Mouse (Mus musculus) MEL (cell line): ENCODE measurements around the gene Prr11. TPM values are rescaled to one million over a fixed set of nuclear protein-coding genes. Genes with fewer than 3 reads are reported as not detected.

Experiments
- DNase-seq: peaks from one replicate; pipeline ENCODE4 v3.0.0; 2011; ENCODE audit warnings: low read depth, low spot score
- H3K27ac ChIP-seq: 2 replicates; pipeline ENCODE4 v1.5.1; 2012; ENCODE audit warnings: low read depth, mild to moderate bottlenecking, control low read depth, low read length, moderate library complexity; ENCODE audit not compliant: control insufficient read depth
- H3K27me3 ChIP-seq, 2 experiments: fragments of 150-350 bp in 1 of 2; sonication (generic) in 1 of 2; 2 replicates each; pipeline ENCODE4 v1.6.1; 2012; ENCODE audit warnings: low read length in 2 of 2, mild to moderate bottlenecking in 2 of 2, improper control_type of control experiment in 1 of 2, moderate library complexity in 1 of 2; ENCODE audit not compliant: insufficient read depth in 2 of 2, control insufficient read depth in 1 of 2
- H3K36me3 ChIP-seq, 2 experiments: 2 replicates each; pipeline ENCODE4 v1.6.1; 2012 to 2014; ENCODE audit warnings: low read length in 2 of 2, improper control_type of control experiment in 1 of 2, inconsistent platforms in 1 of 2, mild to moderate bottlenecking in 1 of 2; ENCODE audit not compliant: insufficient read depth in 2 of 2, control insufficient read depth in 1 of 2
- H3K4me1 ChIP-seq, 2 experiments: fragments of 150-350 bp in 1 of 2; sonication (generic) in 1 of 2; 2 replicates each; pipeline ENCODE4 v1.6.1; 2012; ENCODE audit warnings: low read length in 2 of 2, improper control_type of control experiment in 1 of 2, mild to moderate bottlenecking in 1 of 2; ENCODE audit not compliant: insufficient read depth in 2 of 2, control insufficient read depth in 1 of 2
- H3K4me3 ChIP-seq, 2 experiments: fragments of 150-350 bp in 1 of 2; sonication (generic) in 1 of 2; 2 replicates each; pipeline ENCODE4 v1.5.1; 2012; ENCODE audit warnings: low read depth in 2 of 2, low read length in 2 of 2, mild to moderate bottlenecking in 2 of 2, moderate library complexity in 2 of 2, control low read depth in 1 of 2, improper control_type of control experiment in 1 of 2; ENCODE audit not compliant: control insufficient read depth in 1 of 2, insufficient read depth in 1 of 2
- H3K79me2 ChIP-seq: 2 replicates; pipeline ENCODE4 v1.6.1; 2012; ENCODE audit warnings: mild to moderate bottlenecking, low read length, moderate library complexity; ENCODE audit not compliant: control insufficient read depth, poor library complexity, insufficient read depth
- H3K9ac ChIP-seq: 2 replicates; pipeline ENCODE4 v1.6.1; 2012; ENCODE audit warnings: low read depth, mild to moderate bottlenecking, control low read depth, low read length, moderate library complexity; ENCODE audit not compliant: control insufficient read depth, poor library complexity, severe bottlenecking
- H3K9me3 ChIP-seq: fragments of 150-350 bp; sonication (generic); replicated peaks from 2 replicates; pipeline ENCODE4 v1.6.1; 2012; ENCODE audit warnings: mild to moderate bottlenecking, low read length, improper control_type of control experiment, moderate library complexity; ENCODE audit not compliant: insufficient read depth
- BHLHE40 ChIP-seq: IDR thresholded peaks from 2 replicates; pipeline ENCODE4 v1.6.1; 2012; ENCODE audit warnings: low read depth, mild to moderate bottlenecking, inconsistent platforms, low read length, improper control_type of control experiment, borderline replicate concordance
- CHD1 ChIP-seq: IDR thresholded peaks from 2 replicates; pipeline ENCODE4 v1.6.1; 2012; ENCODE audit warnings: low read depth, mild to moderate bottlenecking, inconsistent platforms, low read length, improper control_type of control experiment
- CHD2 ChIP-seq: IDR thresholded peaks from 2 replicates; pipeline ENCODE4 v1.6.1; 2011; ENCODE audit warnings: low read length, improper control_type of control experiment
- CTCF ChIP-seq, 3 experiments: IDR thresholded peaks in 2 of 3; conservative IDR thresholded peaks in 1 of 3; 2 replicates each; pipeline ENCODE4 v1.5.1; 2011 to 2012; ENCODE audit warnings: low read length in 3 of 3, low read depth in 2 of 3, mild to moderate bottlenecking in 2 of 3, improper control_type of control experiment in 1 of 3, inconsistent platforms in 1 of 3, mixed read lengths in 1 of 3, moderate library complexity in 1 of 3; ENCODE audit not compliant: control insufficient read depth in 1 of 3, insufficient read depth in 1 of 3, poor library complexity in 1 of 3, severe bottlenecking in 1 of 3
- E2F4 ChIP-seq: IDR thresholded peaks from 2 replicates; pipeline ENCODE4 v1.6.1; 2011; ENCODE audit warnings: low read depth, low read length, improper control_type of control experiment, borderline replicate concordance
- ELF1 ChIP-seq: IDR thresholded peaks from 2 replicates; pipeline ENCODE4 v1.6.1; 2014; ENCODE audit warnings: low read depth, mild to moderate bottlenecking, inconsistent platforms, low read length, improper control_type of control experiment, moderate library complexity
- EP300 ChIP-seq, 2 experiments: IDR thresholded peaks; 2 replicates each; pipeline ENCODE4 v1.6.1; 2011; ENCODE audit warnings: improper control_type of control experiment in 2 of 2, low read length in 2 of 2, low read depth in 1 of 2, mild to moderate bottlenecking in 1 of 2
- ETS1 ChIP-seq: IDR thresholded peaks from 2 replicates; pipeline ENCODE4 v1.6.1; 2012; ENCODE audit warnings: low read depth, mild to moderate bottlenecking, inconsistent platforms, low read length, improper control_type of control experiment, moderate library complexity
- GABPA ChIP-seq: IDR thresholded peaks from 2 replicates; pipeline ENCODE4 v1.6.1; 2012; ENCODE audit warnings: low read depth, mild to moderate bottlenecking, inconsistent platforms, low read length, improper control_type of control experiment, moderate library complexity
- GATA1 ChIP-seq: IDR thresholded peaks from 2 replicates; pipeline ENCODE4 v1.6.1; 2011; ENCODE audit warnings: low read depth, low read length, improper control_type of control experiment
- HCFC1 ChIP-seq: IDR thresholded peaks from 2 replicates; pipeline ENCODE4 v1.6.1; 2012; ENCODE audit warnings: low read depth, mild to moderate bottlenecking, inconsistent platforms, low read length, improper control_type of control experiment, moderate library complexity
- JUND ChIP-seq: IDR thresholded peaks from 2 replicates; pipeline ENCODE4 v1.6.1; 2011; ENCODE audit warnings: low read depth, mild to moderate bottlenecking, improper control_type of control experiment, low read length
- KAT2A ChIP-seq: conservative IDR thresholded peaks from 2 replicates; pipeline ENCODE4 v1.6.1; 2012; ENCODE audit warnings: low read depth, low read length, improper control_type of control experiment, inconsistent platforms
- MAX ChIP-seq: IDR thresholded peaks from 2 replicates; pipeline ENCODE4 v1.6.1; 2011; ENCODE audit warnings: low read length, improper control_type of control experiment
- MAZ ChIP-seq: IDR thresholded peaks from 2 replicates; pipeline ENCODE4 v1.6.1; 2012; ENCODE audit warnings: low read depth, mild to moderate bottlenecking, inconsistent platforms, low read length, improper control_type of control experiment
- MXI1 ChIP-seq: IDR thresholded peaks from 2 replicates; pipeline ENCODE4 v1.6.1; 2011; ENCODE audit warnings: mild to moderate bottlenecking, low read depth, low read length, improper control_type of control experiment
- MYC ChIP-seq: IDR thresholded peaks from 2 replicates; pipeline ENCODE4 v1.6.1; 2011; ENCODE audit warnings: low read depth, mild to moderate bottlenecking, low read length, improper control_type of control experiment, moderate library complexity
- NELFE ChIP-seq: IDR thresholded peaks from 2 replicates; pipeline ENCODE4 v1.6.1; 2011; ENCODE audit warnings: low read depth, low read length, improper control_type of control experiment
- NRF1 ChIP-seq: IDR thresholded peaks from 2 replicates; pipeline ENCODE4 v1.6.1; 2014; ENCODE audit warnings: low read depth, mild to moderate bottlenecking, inconsistent platforms, low read length, improper control_type of control experiment, moderate library complexity; ENCODE audit not compliant: poor library complexity, insufficient read depth, severe bottlenecking
- POLR2A ChIP-seq, 2 experiments: IDR thresholded peaks; 2 replicates each; pipeline ENCODE4 v1.6.1; 2011 to 2012; ENCODE audit warnings: low read length in 2 of 2, mild to moderate bottlenecking in 2 of 2, control low read depth in 1 of 2, improper control_type of control experiment in 1 of 2, low read depth in 1 of 2, moderate library complexity in 1 of 2; ENCODE audit not compliant: control insufficient read depth in 1 of 2, insufficient read depth in 1 of 2, poor library complexity in 1 of 2
- POLR2AphosphoS2 ChIP-seq: IDR thresholded peaks from 2 replicates; pipeline ENCODE4 v1.6.1; 2011; ENCODE audit warnings: low read length, improper control_type of control experiment
- POLR2AphosphoS5 ChIP-seq: IDR thresholded peaks from 2 replicates; pipeline ENCODE4 v1.6.1; 2012; ENCODE audit warnings: low read depth, borderline replicate concordance, mild to moderate bottlenecking, inconsistent platforms, low read length, moderate library complexity, mixed read lengths
- RAD21 ChIP-seq: IDR thresholded peaks from 2 replicates; pipeline ENCODE4 v1.6.1; 2011; ENCODE audit warnings: mild to moderate bottlenecking, low read depth, low read length, improper control_type of control experiment
- RCOR1 ChIP-seq: IDR thresholded peaks from 2 replicates; pipeline ENCODE4 v1.6.1; 2012; ENCODE audit warnings: low read depth, mild to moderate bottlenecking, inconsistent platforms, low read length, improper control_type of control experiment
- SIN3A ChIP-seq: IDR thresholded peaks from 2 replicates; pipeline ENCODE4 v1.6.1; 2012; ENCODE audit warnings: low read length, improper control_type of control experiment, inconsistent platforms
- SMC3 ChIP-seq: IDR thresholded peaks from 2 replicates; pipeline ENCODE4 v1.6.1; 2011; ENCODE audit warnings: low read depth, low read length, improper control_type of control experiment
- TAL1 ChIP-seq: IDR thresholded peaks from 2 replicates; pipeline ENCODE4 v1.6.1; 2012; ENCODE audit warnings: mild to moderate bottlenecking, inconsistent platforms, low read length, moderate library complexity, mixed read lengths
- TBP ChIP-seq: IDR thresholded peaks from 2 replicates; pipeline ENCODE4 v1.8.0; 2011; ENCODE audit warnings: low read depth, low read length, improper control_type of control experiment
- TCF12 ChIP-seq: IDR thresholded peaks from 2 replicates; pipeline ENCODE4 v1.6.1; 2014; ENCODE audit warnings: low read depth, mild to moderate bottlenecking, inconsistent platforms, low read length, improper control_type of control experiment, moderate library complexity
- UBTF ChIP-seq: IDR thresholded peaks from 2 replicates; pipeline ENCODE4 v1.6.1; 2012; ENCODE audit warnings: low read depth, mild to moderate bottlenecking, inconsistent platforms, low read length, improper control_type of control experiment, moderate library complexity, borderline replicate concordance; ENCODE audit not compliant: insufficient read depth
- USF1 ChIP-seq: IDR thresholded peaks from 2 replicates; pipeline ENCODE4 v1.6.1; 2014; ENCODE audit warnings: low read depth, mild to moderate bottlenecking, inconsistent platforms, low read length, improper control_type of control experiment, moderate library complexity
- USF2 ChIP-seq, 2 experiments: IDR thresholded peaks; 2 replicates each; pipeline ENCODE4 v1.6.1; 2011 to 2012; ENCODE audit warnings: improper control_type of control experiment in 2 of 2, low read length in 2 of 2, borderline replicate concordance in 1 of 2, inconsistent platforms in 1 of 2, low read depth in 1 of 2, mild to moderate bottlenecking in 1 of 2; ENCODE audit not compliant: insufficient read depth in 1 of 2
- ZC3H11A ChIP-seq: IDR thresholded peaks from 2 replicates; pipeline ENCODE4 v1.6.1; 2012; ENCODE audit warnings: low read depth, mild to moderate bottlenecking, inconsistent platforms, low read length, improper control_type of control experiment
- ZKSCAN1 ChIP-seq: IDR thresholded peaks from 2 replicates; pipeline ENCODE4 v1.6.1; 2012; ENCODE audit warnings: low read depth, mild to moderate bottlenecking, inconsistent platforms, low read length, improper control_type of control experiment, moderate library complexity
- ZMIZ1 ChIP-seq: IDR thresholded peaks from 2 replicates; pipeline ENCODE4 v1.6.1; 2012; ENCODE audit warnings: low read depth, mild to moderate bottlenecking, inconsistent platforms, low read length, improper control_type of control experiment, moderate library complexity
- ZNF384 ChIP-seq: IDR thresholded peaks from 2 replicates; pipeline ENCODE4 v1.6.1; 2012; ENCODE audit warnings: low read depth, mild to moderate bottlenecking, inconsistent platforms, low read length, improper control_type of control experiment
- polyA plus RNA-seq, 2 experiments: library from polyadenylated mRNA; stranded (reverse) in 1 of 2; unstranded in 1 of 2; fragments of >175 nt in 1 of 2; fragments of >200 nt in 1 of 2; gene quantifications; 2 replicates each; pipeline versions ENCODE4 v1.2.1 to v1.2.4; 2012; ENCODE audit warnings: low replicate concordance in 2 of 2, low read depth in 1 of 2; ENCODE audit not compliant: insufficient read length in 2 of 2, insufficient read depth in 1 of 2, missing spikeins in 1 of 2
- total RNA-seq: library from RNA; depleted of rRNA; stranded (reverse); fragments of 300-350 nt; gene quantifications from 2 replicates; pipeline ENCODE4 v1.2.3, GENCODE M21; 2012

Gene Prr11
- total and polyA plus RNA-seq, 3 experiments: 4.9 to 50.6 (median 19.3) TPM

- peaks cover 20 to 41% of the 10 kb centered on the region in 2 experiments for H3K36me3 ChIP-seq
- TF ChIP-seq POLR2AphosphoS5 (peak; percentile 85; the same call in 1 of the 2 replicates), NRF1 (peak; percentile 48; the same call in 1 of the 2 replicates), RCOR1 (no peak), CHD2 (peak; percentile 93), RAD21 (no peak), E2F4 (peak; percentile 88), MAX (peak; percentile 86), CHD1 (no peak), CTCF (IDR thresholded peaks at IDR 0.05 in 2 of 3, conservative IDR thresholded peaks at IDR 0.05 in 1 of 3; ENCODE audit: control insufficient read depth in 1 of 3, insufficient read depth in 1 of 3, low read depth in 2 of 3, low read length in 3 of 3, poor library complexity in 1 of 3, severe bottlenecking in 1 of 3) (no peak), ZKSCAN1 (no peak), MYC (peak; percentile 88), GATA1 (peak; percentile 33; the same call in 1 of the 2 replicates), USF1 (no peak), SIN3A (peak; percentile 95), JUND (no peak), POLR2AphosphoS2 (peak; percentile 85), SMC3 (no peak), BHLHE40 (no peak), TAL1 (no peak), ZNF384 (no peak), MXI1 (peak; percentile 95), UBTF (no peak), NELFE (peak; percentile 93), ETS1 (0 out of 2 replicates have a peak, but pooled peaks have one; percentile 4), ZMIZ1 (peak; percentile 90), EP300 (IDR thresholded peaks at IDR 0.05; ENCODE audit: low read depth in 1 of 2, low read length in 2 of 2) (no peak), ZC3H11A (no peak), GABPA (peak; percentile 53; the same call in 1 of the 2 replicates), USF2 (IDR thresholded peaks at IDR 0.05; ENCODE audit: borderline replicate concordance in 1 of 2, insufficient read depth in 1 of 2, low read depth in 1 of 2, low read length in 2 of 2) (no peak), KAT2A (peak; percentile 42; the same call in 1 of the 2 replicates), MAZ (peak; percentile 46; the same call in 1 of the 2 replicates), POLR2A (IDR thresholded peaks at IDR 0.05; ENCODE audit: control insufficient read depth in 1 of 2, insufficient read depth in 1 of 2, low read depth in 1 of 2, low read length in 2 of 2, poor library complexity in 1 of 2) (peak; percentile 90 to 92), TBP (peak; percentile 97), TCF12 (peak; percentile 70), ELF1 (0 out of 2 replicates have a peak, but pooled peaks have one; percentile 6), HCFC1 (peak; percentile 73)
- TF ChIP-seq, all 39 proteins: peak for 21
These were observed 429 bp upstream of the Prr11 start, which contains the start of gene Ska2 for GRCm38 (mm10) chr11:87108755-87109518. Ska2 (plus strand) TSS chr11:87109234.

More at GRCm38 (mm10) chr11:87108755-87109518, 429 bp upstream of the Prr11 start, which contains the start of gene Ska2:
- Histone ChIP-seq H3K9ac (peak within 1 kb of the TSS; percentile 89), H3K27me3 (no peaks in the 10 kb centered on the region), H3K4me3 (peak within 1 kb of the TSS; percentile 86 to 91), H3K4me1 (peaks cover 6 to 7% of the 10 kb centered on the region in 2 experiments; a peak in 3 of 4 replicates), H3K9me3 (no peaks in the 10 kb centered on the region), H3K27ac (peak within 1 kb of the TSS; percentile 96), H3K79me2 (peaks cover 32% of the 10 kb centered on the region)
- DNase-seq: peak; percentile 100
